8 mouse cellular contexts compared by ENCODE assay signal in genomic region chr2:164075088-164075487, GRCm38 (mm10). TPM values are rescaled to one million over a fixed set of nuclear protein-coding genes. Genes with fewer than 3 reads are reported as not detected.
A peak's percentile ranks its signal among the peaks of the same experiment; 100 is the strongest.
DNase-seq lines count a peak whose midpoint lies in the region; ATAC-seq lines count a peak whose summit lies in the region.

No protein-coding gene starts in this region.

- peaks cover 8% of the 10 kb centered on the region for H3K36me3 ChIP-seq in heart, embryonic 15.5 days
- H3K36me3 ChIP-seq in embryonic facial prominence, embryonic 13.5 days = peaks cover 7% of the 10 kb centered on the region
- H3K36me3 ChIP-seq in limb, embryonic 11.5 days (ENCODE audit: control insufficient read depth, insufficient read depth, low read length) = no peaks in the 10 kb centered on the region

- WGBS in heart, embryonic 15.5 days = 32% methylated on average over 5 of the region's 5 CpGs
- 41% methylated on average over 5 of the region's 5 CpGs for WGBS in embryonic facial prominence, embryonic 13.5 days
- WGBS in limb, embryonic 11.5 days = 55% methylated on average over 5 of the region's 5 CpGs

- peak overlapping the region; percentile 88 for H3K9ac ChIP-seq in heart, embryonic 15.5 days
- peak overlapping the region; percentile 88 for H3K9ac ChIP-seq in embryonic facial prominence, embryonic 13.5 days
- H3K9ac ChIP-seq in limb, embryonic 11.5 days (ENCODE audit: low read length) = no peak overlapping the region

- H3K4me3 ChIP-seq in heart, embryonic 15.5 days = peak overlapping the region; percentile 75
- peak overlapping the region; percentile 95 for H3K4me3 ChIP-seq in embryonic facial prominence, embryonic 13.5 days
- peak overlapping the region; percentile 82; the same call in 1 of the 2 replicates for H3K4me3 ChIP-seq in limb, embryonic 11.5 days (ENCODE audit: low read depth, low read length)

- H3K9me3 ChIP-seq in heart, embryonic 15.5 days (replicated peaks) = no peaks in the 10 kb centered on the region
- no peaks in the 10 kb centered on the region for H3K9me3 ChIP-seq in embryonic facial prominence, embryonic 13.5 days
- H3K9me3 ChIP-seq in limb, embryonic 11.5 days (ENCODE audit: control insufficient read depth, low read length) = no peaks in the 10 kb centered on the region

- H3K27me3 ChIP-seq in heart, embryonic 15.5 days = no peaks in the 10 kb centered on the region
- H3K27me3 ChIP-seq in embryonic facial prominence, embryonic 13.5 days = no peaks in the 10 kb centered on the region
- no peaks in the 10 kb centered on the region for H3K27me3 ChIP-seq in limb, embryonic 11.5 days (ENCODE audit: control insufficient read depth, insufficient read depth, low read length)

- no peak for ATAC-seq in heart, embryonic 15.5 days (replicated peaks; ENCODE audit: insufficient number of reproducible peaks, insufficient read depth, low FRiP score, low read depth)
- ATAC-seq in embryonic facial prominence, embryonic 13.5 days (ENCODE audit: insufficient number of reproducible peaks, insufficient read depth, low FRiP score, low TSS enrichment, low read depth) = no peak
- ATAC-seq in limb, embryonic 11.5 days (ENCODE audit: insufficient number of reproducible peaks, low FRiP score, low TSS enrichment, low read depth) = no peak

- peaks cover 17% of the 10 kb centered on the region for H3K4me1 ChIP-seq in heart, embryonic 15.5 days (replicated peaks)
- H3K4me1 ChIP-seq in embryonic facial prominence, embryonic 13.5 days = peaks cover 16% of the 10 kb centered on the region
- H3K4me1 ChIP-seq in limb, embryonic 11.5 days (ENCODE audit: control insufficient read depth, insufficient read depth, low read length) = peaks cover 9% of the 10 kb centered on the region; the same call in 1 of the 2 replicates

- DNase-seq in heart, adult 8-10 months (ENCODE audit: low spot score) = no peak
- no peak for DNase-seq in limb, embryonic 11.5 days (ENCODE audit: low spot score)
- peak; percentile 5 to 25 for DNase-seq in monocyte, adult 2 months (ENCODE audit: low read depth in 1 of 2, low spot score in 2 of 2)
- DNase-seq in adrenal gland, postnatal 36 days = no peak
- no peak for DNase-seq in left cerebral cortex, postnatal 36 days (ENCODE audit: low spot score in 2 of 2)
- DNase-seq in ovary, postnatal 10 days (ENCODE audit: low spot score) = no peak

- peak overlapping the region; percentile 91 for H3K4me2 ChIP-seq in heart, embryonic 15.5 days
- peak overlapping the region; percentile 92 for H3K4me2 ChIP-seq in embryonic facial prominence, embryonic 13.5 days
- peak overlapping the region; percentile 81 for H3K4me2 ChIP-seq in limb, embryonic 11.5 days (ENCODE audit: low read depth, severe bottlenecking)

- intact Hi-C loops in left cerebral cortex, postnatal 36 days (cut with DNase I) = no loop called here

- H3K27ac ChIP-seq in heart, embryonic 15.5 days = no peak overlapping the region; the same call in 1 of the 2 replicates
- no peak overlapping the region for H3K27ac ChIP-seq in embryonic facial prominence, embryonic 13.5 days
- no peak overlapping the region for H3K27ac ChIP-seq in limb, embryonic 11.5 days (replicated peaks; ENCODE audit: low read depth, low read length)

RNA-seq across cellular contexts. Expression of gene Tomm34, which starts 4.1 kb away (rescaled TPM):
- 42.8 and 51.8 TPM in 2 replicates for polyA plus RNA-seq in heart, embryonic 15.5 days (2015; fragmentation: Nextera tagmentation; extraction: Ambion mirVana)
- 10 to 100 TPM; 18.3 to 24.4 (median 20.0) TPM for total RNA-seq in heart, adult 8-10 months (2022)
- polyA plus RNA-seq in embryonic facial prominence, embryonic 13.5 days (2015; fragmentation: Nextera tagmentation; extraction: Ambion mirVana) = 59.1 and 59.3 TPM in 2 replicates
- polyA plus RNA-seq in limb, embryonic 11.5 days (2014; fragmentation: Nextera tagmentation; extraction: Ambion mirVana) = 63.5 and 66.9 TPM in 2 replicates
- 10 to 100 TPM; 32.9 to 41.5 TPM for total RNA-seq in adrenal gland, postnatal 36 days (2021)
- 10 to 100 TPM; 72.6 to 72.8 TPM for total RNA-seq in left cerebral cortex, postnatal 36 days (2021)

RNA-seq across cellular contexts. Expression of gene Stk4, which starts 5.0 kb away (rescaled TPM):
- polyA plus RNA-seq in heart, embryonic 15.5 days (2015; fragmentation: Nextera tagmentation; extraction: Ambion mirVana) = 11.8 and 13.7 TPM in 2 replicates
- total RNA-seq in heart, adult 8-10 months (2022) = 10 to 100 TPM; 14.1 to 21.5 (median 16.9) TPM
- 19.0 and 19.8 TPM in 2 replicates for polyA plus RNA-seq in embryonic facial prominence, embryonic 13.5 days (2015; fragmentation: Nextera tagmentation; extraction: Ambion mirVana)
- 27.2 and 30.9 TPM in 2 replicates for polyA plus RNA-seq in limb, embryonic 11.5 days (2014; fragmentation: Nextera tagmentation; extraction: Ambion mirVana)
- 10 to 100 TPM; 27.5 to 32.4 TPM for total RNA-seq in adrenal gland, postnatal 36 days (2021)
- 10 to 100 TPM; 31.1 to 39.7 TPM for total RNA-seq in left cerebral cortex, postnatal 36 days (2021)

RNA-seq across cellular contexts. Expression of gene Pabpc1l, which starts 49.8 kb away (rescaled TPM):
- polyA plus RNA-seq in heart, embryonic 15.5 days (2015; fragmentation: Nextera tagmentation; extraction: Ambion mirVana) = 0.92 and 1.1 TPM in 2 replicates
- 1 to 10 TPM in 1 of 4 experiments, under 1 TPM in 1, not detected in 2; 0.40 to 1.4 TPM for total RNA-seq in heart, adult 8-10 months (2022)
- polyA plus RNA-seq in embryonic facial prominence, embryonic 13.5 days (2015; fragmentation: Nextera tagmentation; extraction: Ambion mirVana) = 1.6 and 2.8 TPM in 2 replicates
- polyA plus RNA-seq in limb, embryonic 11.5 days (2014; fragmentation: Nextera tagmentation; extraction: Ambion mirVana) = 2.2 and 2.8 TPM in 2 replicates
- total RNA-seq in adrenal gland, postnatal 36 days (2021) = 1 to 10 TPM; 1.2 to 1.9 TPM
- 1 to 10 TPM in 1 of 2 experiments, under 1 TPM in 1; 0.44 to 2.0 TPM for total RNA-seq in left cerebral cortex, postnatal 36 days (2021)

Comparison
In these comparisons a context has a peak if more than half of its experiments do, and no peak if none do; other contexts are left out.
1. DNase-seq: peak in monocyte, adult 2 months (2 of 2); none in heart, adult 8-10 months (single experiment), limb, embryonic 11.5 days (single experiment), adrenal gland, postnatal 36 days (0 of 2), left cerebral cortex, postnatal 36 days (0 of 2) and ovary, postnatal 10 days (single experiment).
2. Peak in every context shown above with its lines, with median percentiles within 50 percentile points of each other: H3K4me2 ChIP-seq and H3K4me3 ChIP-seq.